In the genomic region with DNA sequence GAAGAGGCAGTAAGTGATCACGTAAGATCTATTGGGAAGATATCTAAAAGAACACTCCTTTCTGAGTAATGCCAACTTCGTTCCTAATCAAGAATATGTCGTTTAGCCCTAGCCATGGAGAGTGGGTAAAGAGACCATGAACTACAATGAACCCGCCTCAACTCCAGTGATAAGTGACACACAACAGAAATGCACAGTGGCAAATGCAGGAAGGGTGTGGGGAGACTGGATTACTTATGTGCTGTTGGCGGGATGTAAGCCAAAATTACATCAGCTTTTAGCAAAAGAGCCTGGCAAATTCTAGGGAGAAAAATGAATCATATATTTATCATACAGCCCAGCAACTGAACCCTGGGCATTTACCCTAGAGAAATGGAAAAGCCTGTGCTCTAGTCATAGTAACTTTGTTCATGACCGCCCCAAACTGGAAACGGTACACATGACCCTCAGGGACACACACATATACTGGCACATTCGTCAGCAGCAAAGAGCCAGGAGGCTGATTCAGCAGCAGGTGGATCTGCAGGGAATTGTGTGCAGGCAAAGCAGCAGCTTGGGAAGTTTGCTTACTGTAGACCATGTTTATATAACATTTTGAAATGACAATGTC, we compare ENCODE assay signal across 20 mouse cellular contexts. TPM values are rescaled to one million over a fixed set of nuclear protein-coding genes. Genes with fewer than 3 reads are reported as not detected.
DNase-seq lines count a peak whose midpoint lies in the region; ATAC-seq and TF ChIP-seq lines count a peak whose summit lies in the region.
"Had no signal": no experiment of that assay in that cellular context is flagged by ENCODE, and none has a peak within 500 bp of the region (broad histone marks: within the 10 kb centered on the region; RNA-seq: fewer than 3 reads in every experiment).

No protein-coding gene starts in this region.

- intact Hi-C loops in heart, postnatal 10 days (cut with DNase I), result no loop called here

- H3K9ac ChIP-seq in lung, postnatal 0 days (replicated peaks; ENCODE audit: low read depth), result no peak overlapping the region
- H3K9ac ChIP-seq in stomach, postnatal 0 days (ENCODE audit: low read length), result no peak overlapping the region
- H3K9ac ChIP-seq: embryonic facial prominence, embryonic 12.5 days; forebrain, embryonic 13.5 days; limb, embryonic 15.5 days; liver, embryonic 15.5 days had no signal

- no peak for TF ChIP-seq EP300 in lung, postnatal 0 days (IDR thresholded peaks at IDR 0.05)
- TF ChIP-seq EP300 in stomach, postnatal 0 days (optimal IDR thresholded peaks at IDR 0.05), result no peak

- no peak for TF ChIP-seq CTCF in lung, postnatal 0 days (IDR thresholded peaks at IDR 0.05)
- no peak for TF ChIP-seq CTCF in stomach, postnatal 0 days (IDR thresholded peaks at IDR 0.05; ENCODE audit: low read depth)

- H3K4me2 ChIP-seq in lung, postnatal 0 days (replicated peaks; ENCODE audit: low read depth, low read length), result no peak overlapping the region
- no peak overlapping the region for H3K4me2 ChIP-seq in stomach, postnatal 0 days (replicated peaks; ENCODE audit: low read depth)
- H3K4me2 ChIP-seq: embryonic facial prominence, embryonic 12.5 days; forebrain, embryonic 13.5 days; limb, embryonic 15.5 days; liver, embryonic 15.5 days had no signal

- no peak overlapping the region for H3K4me3 ChIP-seq in heart, embryonic 10.5 days
- H3K4me3 ChIP-seq in lung, postnatal 0 days (ENCODE audit: low read depth, low read length), result no peak overlapping the region
- no peak overlapping the region for H3K4me3 ChIP-seq in stomach, postnatal 0 days (ENCODE audit: low read depth, low read length)
- H3K4me3 ChIP-seq: embryonic facial prominence, embryonic 12.5 days; erythroblast, embryonic 14.5 days; forebrain, embryonic 13.5 days; limb, embryonic 15.5 days; liver, embryonic 15.5 days had no signal

- peaks cover 30% of the 10 kb centered on the region for H3K4me1 ChIP-seq in heart, embryonic 10.5 days
- H3K4me1 ChIP-seq in lung, postnatal 0 days (ENCODE audit: insufficient read depth, low read depth, low read length), result peaks cover 17% of the 10 kb centered on the region; the same call in 1 of the 2 replicates
- H3K4me1 ChIP-seq in stomach, postnatal 0 days (replicated peaks; ENCODE audit: control insufficient read depth, insufficient read depth), result no peaks in the 10 kb centered on the region
- H3K4me1 ChIP-seq: forebrain, embryonic 13.5 days had no signal

- no peaks in the 10 kb centered on the region for H3K27me3 ChIP-seq in heart, embryonic 10.5 days (ENCODE audit: insufficient read depth, poor library complexity, severe bottlenecking)
- no peaks in the 10 kb centered on the region for H3K27me3 ChIP-seq in lung, postnatal 0 days (replicated peaks; ENCODE audit: insufficient read depth, low read length)
- H3K27me3 ChIP-seq in stomach, postnatal 0 days (ENCODE audit: control insufficient read depth, insufficient read depth, low read length), result no peaks in the 10 kb centered on the region
- H3K27me3 ChIP-seq: embryonic facial prominence, embryonic 12.5 days; forebrain, embryonic 13.5 days; limb, embryonic 15.5 days; liver, embryonic 15.5 days; Patski had no signal

- H3K27ac ChIP-seq in heart, embryonic 10.5 days, result no peak overlapping the region
- H3K27ac ChIP-seq in lung, postnatal 0 days (ENCODE audit: low read length), result no peak overlapping the region
- no peak overlapping the region for H3K27ac ChIP-seq in stomach, postnatal 0 days (replicated peaks)
- H3K27ac ChIP-seq: forebrain, embryonic 13.5 days; limb, embryonic 15.5 days; liver, embryonic 15.5 days had no signal

- no peak for ATAC-seq in lung, postnatal 0 days
- peak; percentile 77; the same call in 1 of the 2 replicates for ATAC-seq in stomach, postnatal 0 days (ENCODE audit: low FRiP score, low TSS enrichment)
- ATAC-seq: forebrain, embryonic 13.5 days; Patski had no signal

- DNase-seq in heart, embryonic 10.5 days (ENCODE audit: low spot score), result peak; percentile 63
- no peak for DNase-seq in heart, postnatal 10 days
- DNase-seq in lung, postnatal 0 days (ENCODE audit: low spot score), result peak; percentile 52
- no peak for DNase-seq in lung, postnatal 14 days
- DNase-seq in NIH3T3 (ENCODE audit: low read depth), result peak; percentile 77
- no peak for DNase-seq in stomach, postnatal 0 days (ENCODE audit: low spot score)
- DNase-seq in adrenal gland, postnatal 14 days, result no peak
- DNase-seq: adrenal gland, postnatal 10 days; cerebellum, adult 11 months; cerebellum, postnatal 10 days; kidney, adult 18-20 months; kidney, postnatal 14 days; spleen, adult 18-20 months; thymus, postnatal 4 days had no signal

- H3K36me3 ChIP-seq in heart, embryonic 10.5 days, result peaks cover 68% of the 10 kb centered on the region
- no peaks in the 10 kb centered on the region for H3K36me3 ChIP-seq in lung, postnatal 0 days (ENCODE audit: insufficient read depth, low read length)
- H3K36me3 ChIP-seq in stomach, postnatal 0 days (ENCODE audit: control insufficient read depth, insufficient read depth, low read length), result no peaks in the 10 kb centered on the region
- H3K36me3 ChIP-seq: embryonic facial prominence, embryonic 12.5 days; limb, embryonic 15.5 days; liver, embryonic 15.5 days had no signal

- no peaks in the 10 kb centered on the region for H3K9me3 ChIP-seq in heart, embryonic 10.5 days
- H3K9me3 ChIP-seq in lung, postnatal 0 days (ENCODE audit: low read length), result no peaks in the 10 kb centered on the region
- no peaks in the 10 kb centered on the region for H3K9me3 ChIP-seq in stomach, postnatal 0 days (ENCODE audit: control insufficient read depth, low read length)
- H3K9me3 ChIP-seq: embryonic facial prominence, embryonic 12.5 days; forebrain, embryonic 13.5 days; limb, embryonic 15.5 days; liver, embryonic 15.5 days had no signal

- WGBS in heart, embryonic 10.5 days, result 78% methylated on average over 8 of the region's 8 CpGs
- WGBS in lung, postnatal 0 days, result 51% methylated on average over 8 of the region's 8 CpGs
- WGBS in stomach, postnatal 0 days, result 43% methylated on average over 8 of the region's 8 CpGs

RNA-seq across cellular contexts. Expression of a gene that starts 58.2 kb away (rescaled TPM):
- 20.9 and 24.2 TPM in 2 replicates for polyA plus RNA-seq in heart, embryonic 10.5 days (2016; fragmentation: Nextera tagmentation; extraction: Ambion mirVana)
- total RNA-seq in heart, postnatal 10 days (2021), result 10 to 100 TPM; 11.9 to 14.4 TPM
- 54.1 and 65.8 TPM in 2 replicates for polyA plus RNA-seq in lung, postnatal 0 days (2015; fragmentation: Nextera tagmentation; extraction: Ambion mirVana)
- polyA plus RNA-seq in stomach, postnatal 0 days (2015; fragmentation: Nextera tagmentation; extraction: Ambion mirVana), result 21.3 and 22.6 TPM in 2 replicates
- 32.6 and 43.0 TPM in 2 replicates for total RNA-seq in adrenal gland, postnatal 14 days (2021)

Comparison
In these comparisons a context has a peak if more than half of its experiments do, and no peak if none do; other contexts are left out.
1. DNase-seq: peak in heart, embryonic 10.5 days (single experiment), lung, postnatal 0 days (single experiment) and NIH3T3 (single experiment); none in heart, postnatal 10 days (0 of 2), lung, postnatal 14 days (single experiment), stomach, postnatal 0 days (single experiment) and adrenal gland, postnatal 14 days (single experiment).